Mouse (Mus musculus): ENCODE measurements around the gene Ddit4l. TPM values are rescaled to one million over a fixed set of nuclear protein-coding genes. Genes with fewer than 3 reads are reported as not detected.
"Not testable (repeated sequence)": the region's sequence is repeated elsewhere in the genome, so short reads cannot be mapped to it uniquely, and the experiment has no call there.

Gene Ddit4l
- polyA plus RNA-seq (2015; fragmentation: Nextera tagmentation; extraction: Ambion mirVana), result 0.66 and 1.4 TPM in 2 replicates

DNA sequence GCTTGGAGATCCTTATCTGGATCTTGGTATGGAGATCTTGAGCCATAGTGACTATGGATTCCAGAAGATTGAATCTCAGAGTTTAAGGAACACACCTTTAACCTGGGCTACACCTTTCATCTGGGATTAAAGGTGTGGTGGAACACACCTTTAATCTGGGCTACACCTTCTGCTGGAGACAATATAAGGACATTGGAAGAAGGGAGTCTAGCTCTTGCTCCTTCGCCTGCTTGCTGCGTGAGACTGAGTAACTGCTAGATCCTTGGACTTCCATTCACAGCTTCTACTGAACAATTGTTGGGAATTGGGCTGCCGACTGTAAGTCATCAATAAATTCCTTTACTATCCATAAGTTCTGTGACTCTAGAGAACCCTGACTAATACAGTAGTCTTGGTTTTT, at the start of gene Ddit4l:
TSS of gene Ddit4l (plus strand) at position 301 of the 400 bp plus-strand sequence.
- H3K27ac ChIP-seq (replicated peaks); H3K4me3 ChIP-seq (replicated peaks); H3K9me3 ChIP-seq (replicated peaks); ATAC-seq (ENCODE audit: insufficient read depth); H3K4me2 ChIP-seq; H3K9ac ChIP-seq; H3K36me3 ChIP-seq (replicated peaks); H3K4me1 ChIP-seq (replicated peaks): not testable (repeated sequence)
- H3K27me3 ChIP-seq, result peaks cover 24% of the 10 kb centered on the region
- WGBS (ENCODE audit: insufficient replicate concordance), result 85% methylated on average over 3 of the region's 3 CpGs

DNA sequence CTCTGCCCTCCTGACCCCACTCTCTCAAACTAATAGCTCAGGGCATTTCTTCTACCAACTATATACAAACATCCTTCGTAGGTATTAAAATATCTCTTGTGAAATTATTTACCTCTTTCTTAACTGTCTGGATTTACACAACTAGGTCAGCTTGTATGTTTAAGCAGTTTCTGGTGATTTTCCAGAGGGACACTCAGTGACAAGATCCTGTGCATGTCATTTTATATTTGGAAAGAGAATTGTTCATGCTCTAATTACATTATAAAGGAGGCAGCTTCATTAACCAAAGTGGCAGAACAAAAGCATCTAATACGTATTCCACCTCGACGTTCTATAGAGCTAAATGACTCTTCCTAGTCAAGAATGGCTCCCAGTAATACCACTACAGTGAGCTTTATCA, 45.3 kb upstream of the Ddit4l start:
- no peaks in the 10 kb centered on the region for H3K36me3 ChIP-seq (replicated peaks)
- H3K4me3 ChIP-seq (replicated peaks), result no peak overlapping the region
- H3K9ac ChIP-seq, result no peak overlapping the region
- H3K4me1 ChIP-seq (replicated peaks), result no peaks in the 10 kb centered on the region
- WGBS (ENCODE audit: insufficient replicate concordance), result 65% methylated on average over 4 of the region's 4 CpGs
- H3K27me3 ChIP-seq, result no peaks in the 10 kb centered on the region
- no peaks in the 10 kb centered on the region for H3K9me3 ChIP-seq (replicated peaks)
- H3K27ac ChIP-seq (replicated peaks), result no peak overlapping the region
- no peak overlapping the region for H3K4me2 ChIP-seq
- no peak for ATAC-seq (ENCODE audit: insufficient read depth)

DNA sequence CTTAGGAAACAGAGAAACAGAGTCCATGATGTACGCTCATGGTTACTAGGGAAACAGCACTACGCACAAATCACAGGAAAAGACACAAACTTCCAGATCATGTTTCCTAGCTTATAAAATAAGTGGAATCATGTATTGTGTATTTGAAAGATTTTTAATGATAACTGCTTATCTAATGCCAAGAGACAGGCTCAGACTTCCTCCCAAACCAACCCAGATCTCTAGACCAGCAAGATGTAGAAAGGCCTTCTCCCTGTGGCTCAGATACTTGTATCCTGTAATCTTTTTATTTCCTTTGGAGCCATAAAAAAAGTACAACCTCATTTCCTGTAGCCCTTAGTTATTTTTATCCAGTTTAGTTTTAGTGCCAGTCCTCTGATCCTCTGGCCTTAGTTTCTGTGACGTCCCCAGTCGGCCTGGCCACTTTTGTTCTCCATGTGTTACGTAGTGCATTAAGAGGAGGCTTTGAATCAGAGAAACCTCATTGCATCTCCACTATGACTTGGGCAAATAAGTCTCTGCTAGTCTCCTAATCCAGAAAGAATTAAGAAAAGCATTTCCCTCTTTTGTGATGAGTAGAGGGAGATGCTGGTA, 34.9 kb upstream of the Ddit4l start:
- Histone ChIP-seq H3K27ac (replicated peaks) (no peak overlapping the region), H3K4me3 (replicated peaks) (no peak overlapping the region), H3K4me1 (replicated peaks) (no peaks in the 10 kb centered on the region), H3K27me3 (no peaks in the 10 kb centered on the region), H3K4me2 (no peak overlapping the region), H3K9ac (no peak overlapping the region), H3K9me3 (replicated peaks) (no peaks in the 10 kb centered on the region), H3K36me3 (replicated peaks) (no peaks in the 10 kb centered on the region)
- ATAC-seq (ENCODE audit: insufficient read depth), result no peak
- WGBS (ENCODE audit: insufficient replicate concordance), result 71% methylated on average over 5 of the region's 5 CpGs

DNA sequence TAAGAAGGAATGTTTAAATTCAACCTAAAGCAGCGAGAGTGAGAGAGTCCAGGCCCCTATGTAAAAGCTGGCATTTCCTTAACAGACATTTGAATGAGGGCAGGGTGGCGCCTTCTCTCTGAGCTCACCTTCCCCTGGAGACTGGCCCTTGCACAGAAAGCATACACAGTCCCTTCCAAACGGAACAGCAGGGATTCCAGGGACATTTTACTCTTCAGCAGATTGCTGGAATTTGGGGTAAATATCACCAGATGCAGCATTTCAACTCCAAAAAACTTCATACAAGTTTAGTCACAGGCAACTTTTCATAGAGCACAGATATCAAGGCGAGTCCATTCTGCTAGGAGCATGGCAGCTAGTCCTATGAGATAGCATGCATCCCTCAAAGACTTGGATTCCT, 31.6 kb upstream of the Ddit4l start:
- H3K9me3 ChIP-seq (replicated peaks), result no peaks in the 10 kb centered on the region
- no peaks in the 10 kb centered on the region for H3K36me3 ChIP-seq (replicated peaks)
- H3K4me3 ChIP-seq (replicated peaks), result no peak overlapping the region
- H3K4me2 ChIP-seq, result no peak overlapping the region
- H3K4me1 ChIP-seq (replicated peaks), result no peaks in the 10 kb centered on the region
- no peaks in the 10 kb centered on the region for H3K27me3 ChIP-seq
- no peak overlapping the region for H3K9ac ChIP-seq
- 47% methylated on average over 4 of the region's 4 CpGs for WGBS (ENCODE audit: insufficient replicate concordance)
- ATAC-seq (ENCODE audit: insufficient read depth), result no peak
- no peak overlapping the region for H3K27ac ChIP-seq (replicated peaks)

DNA sequence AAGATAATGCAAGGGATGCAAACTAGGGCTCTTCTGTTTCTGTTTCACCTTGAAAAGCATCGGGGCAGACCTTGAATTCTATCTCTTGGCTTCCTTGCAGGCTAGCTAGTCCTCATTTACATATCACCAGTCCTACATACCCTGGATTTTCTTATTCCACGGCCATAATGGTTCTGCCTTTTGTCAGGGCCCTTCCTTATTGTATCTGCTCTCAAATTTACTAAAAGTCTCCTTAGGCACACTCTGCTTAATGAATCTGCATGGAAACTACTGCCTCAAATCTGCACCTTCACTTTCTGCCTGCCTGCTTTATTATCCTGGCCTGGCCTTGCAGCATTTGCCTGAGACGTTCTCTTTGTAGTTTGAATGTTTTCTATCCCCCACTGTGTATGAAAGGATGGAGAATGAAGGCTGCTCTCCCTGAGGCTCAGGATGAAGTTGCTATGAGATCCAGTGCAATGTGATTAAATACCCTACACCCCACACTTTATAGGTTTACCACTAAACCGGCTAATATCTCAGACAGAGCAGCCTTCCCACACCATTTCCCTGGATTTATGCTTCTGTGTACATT, 27.0 kb upstream of the Ddit4l start:
- H3K4me1 ChIP-seq (replicated peaks), result no peaks in the 10 kb centered on the region

DNA sequence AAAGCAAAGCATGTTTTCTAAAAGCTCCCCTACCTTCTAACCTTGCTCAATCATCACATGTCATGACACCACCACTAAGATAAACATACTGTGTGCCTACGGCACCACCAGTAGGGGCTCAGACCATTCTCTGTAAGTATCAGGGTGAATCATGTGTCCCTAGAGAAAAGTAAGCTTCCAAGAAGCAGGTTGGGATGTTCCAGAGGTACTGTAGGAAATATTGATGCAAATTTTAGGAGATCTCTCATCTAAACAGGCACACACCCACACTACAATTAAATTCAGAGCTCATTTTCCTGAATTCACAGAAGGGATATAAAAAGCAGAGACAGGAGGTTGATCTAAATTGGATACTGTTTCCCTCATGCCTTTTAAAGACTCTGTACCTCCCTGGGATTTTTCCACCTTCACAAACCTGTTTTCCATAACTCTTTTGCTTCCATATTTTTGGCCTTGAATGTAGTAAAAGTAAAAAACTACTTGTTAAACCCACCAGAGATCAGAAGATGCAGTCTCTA, 12.4 kb upstream of the Ddit4l start:
- 59% methylated on average over 1 of the region's 1 CpGs for whole genome bisulfite sequencing (ENCODE audit: insufficient replicate concordance)
- Histone ChIP-seq H3K4me2 (no peak overlapping the region), H3K36me3 (replicated peaks) (no peaks in the 10 kb centered on the region), H3K27ac (replicated peaks) (no peak overlapping the region), H3K4me1 (replicated peaks) (no peaks in the 10 kb centered on the region), H3K9me3 (replicated peaks) (no peaks in the 10 kb centered on the region), H3K27me3 (no peaks in the 10 kb centered on the region), H3K4me3 (replicated peaks) (no peak overlapping the region), H3K9ac (no peak overlapping the region)
- ATAC-seq (ENCODE audit: insufficient read depth), result no peak

More for the DNA sequence above, 27.0 kb upstream of the Ddit4l start:
- no peaks in the 10 kb centered on the region for H3K9me3 ChIP-seq (replicated peaks)
- H3K4me3 ChIP-seq (replicated peaks), result no peak overlapping the region
- 43% methylated on average over 4 of the region's 4 CpGs for WGBS (ENCODE audit: insufficient replicate concordance)
- no peaks in the 10 kb centered on the region for H3K27me3 ChIP-seq
- H3K36me3 ChIP-seq (replicated peaks), result no peaks in the 10 kb centered on the region
- H3K27ac ChIP-seq (replicated peaks), result no peak overlapping the region
- ATAC-seq (ENCODE audit: insufficient read depth), result no peak
- H3K9ac ChIP-seq, result no peak overlapping the region
- no peak overlapping the region for H3K4me2 ChIP-seq

DNA sequence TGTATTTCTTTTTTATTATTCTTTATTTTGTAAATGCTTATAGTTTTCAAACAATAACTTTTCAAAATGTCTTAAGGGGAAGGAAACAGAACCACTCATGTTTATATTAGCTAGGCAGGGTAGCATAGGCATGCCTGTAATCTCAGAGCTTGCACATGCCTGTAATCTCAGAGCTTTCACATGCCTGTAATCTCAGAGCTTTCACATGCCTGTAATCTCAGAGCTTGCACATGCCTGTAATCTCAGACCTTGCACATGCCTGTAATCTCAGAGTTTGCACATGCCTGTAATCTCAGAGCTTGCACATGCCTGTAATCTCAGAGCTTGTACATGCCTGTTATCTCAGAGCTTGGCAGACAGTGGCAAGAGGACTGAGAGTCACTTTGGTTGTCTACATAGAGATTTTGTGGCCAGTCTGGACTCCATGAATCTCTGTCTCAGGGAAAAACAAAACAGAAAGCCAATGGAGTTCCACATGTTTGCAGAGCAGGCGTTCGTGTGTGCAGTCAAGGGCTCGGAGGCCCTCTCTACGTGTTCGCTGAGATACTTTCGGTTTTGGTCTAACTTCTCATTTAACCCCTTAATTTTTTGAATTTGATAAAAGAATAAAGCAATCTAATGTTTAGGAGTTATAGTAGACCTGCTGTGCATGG, 10.8 kb upstream of the Ddit4l start:
- H3K27ac ChIP-seq (replicated peaks), result no peak overlapping the region
- 78% methylated on average over 6 of the region's 6 CpGs for WGBS (ENCODE audit: insufficient replicate concordance)

DNA sequence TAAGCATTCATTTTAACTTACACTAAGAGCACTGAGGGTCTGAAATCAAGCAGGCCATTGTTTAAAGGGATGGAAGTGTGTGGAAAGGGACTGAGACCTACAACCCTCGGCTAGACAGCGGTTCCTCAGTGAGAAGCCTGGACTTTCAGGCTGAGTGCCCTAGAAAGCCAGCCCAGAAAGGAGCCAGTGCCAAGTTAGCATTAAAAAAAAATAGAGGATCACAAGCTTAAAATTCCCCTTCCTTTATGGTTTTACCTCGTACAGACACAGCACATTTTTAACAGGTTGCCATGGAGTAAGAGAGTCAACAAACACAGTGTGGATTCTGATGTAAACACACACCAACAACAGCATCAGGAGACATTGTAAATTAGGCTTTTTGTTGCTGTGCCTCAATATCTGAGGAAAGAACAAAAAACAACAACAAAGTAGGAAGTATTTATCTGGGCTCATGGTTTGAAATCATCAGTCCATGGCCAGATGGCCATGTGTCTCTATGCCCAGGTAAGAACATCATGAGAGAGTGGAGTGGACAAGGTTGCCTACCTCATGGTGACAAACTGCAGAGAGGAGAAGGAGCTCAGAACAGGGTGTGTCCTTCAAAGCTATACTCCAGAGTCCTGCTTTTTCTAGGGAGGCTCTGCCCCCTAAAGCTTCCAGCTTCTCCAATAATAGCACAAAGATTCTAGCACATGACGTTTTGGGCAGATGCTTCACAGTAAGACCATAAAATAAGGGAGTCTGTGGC, 10.1 kb upstream of the Ddit4l start:
- H3K27me3 ChIP-seq, result no peaks in the 10 kb centered on the region
- ATAC-seq (ENCODE audit: insufficient read depth), result no peak
- WGBS (ENCODE audit: insufficient replicate concordance), result 48% methylated on average over 4 of the region's 4 CpGs
- H3K4me1 ChIP-seq (replicated peaks), result no peaks in the 10 kb centered on the region
- no peak overlapping the region for H3K27ac ChIP-seq (replicated peaks)
- H3K36me3 ChIP-seq (replicated peaks), result no peaks in the 10 kb centered on the region
- no peak overlapping the region for H3K4me3 ChIP-seq (replicated peaks)
- H3K4me2 ChIP-seq, result no peak overlapping the region
- H3K9ac ChIP-seq, result no peak overlapping the region
- no peaks in the 10 kb centered on the region for H3K9me3 ChIP-seq (replicated peaks)

More for the DNA sequence above, 10.8 kb upstream of the Ddit4l start:
- Histone ChIP-seq H3K9me3 (replicated peaks) (no peaks in the 10 kb centered on the region), H3K36me3 (replicated peaks) (no peaks in the 10 kb centered on the region), H3K4me2 (no peak overlapping the region), H3K4me1 (replicated peaks) (no peaks in the 10 kb centered on the region), H3K9ac (no peak overlapping the region), H3K27me3 (no peaks in the 10 kb centered on the region), H3K4me3 (replicated peaks) (no peak overlapping the region)
- no peak for ATAC-seq (ENCODE audit: insufficient read depth)

DNA sequence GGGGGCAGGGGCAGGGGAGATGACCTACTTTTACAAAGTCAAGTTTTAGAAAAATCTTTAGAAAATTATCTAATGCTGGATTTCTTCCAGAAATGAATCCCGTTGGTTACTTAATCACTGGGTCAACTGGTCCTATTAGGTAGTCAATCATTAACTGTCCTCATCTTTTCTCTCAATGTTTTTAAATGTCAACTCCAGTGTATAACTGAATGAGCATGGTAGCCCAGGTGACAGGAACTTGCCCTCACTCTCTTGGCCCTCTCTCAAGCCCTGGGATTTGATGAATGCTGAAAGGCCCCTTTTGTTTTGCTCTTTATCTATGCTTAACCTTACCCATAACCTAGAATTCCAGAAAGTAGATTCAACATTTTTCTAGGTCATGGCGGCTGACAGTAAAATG, 9.4 kb upstream of the Ddit4l start:
- no peak for ATAC-seq (ENCODE audit: insufficient read depth)
- H3K36me3 ChIP-seq (replicated peaks), result no peaks in the 10 kb centered on the region
- no peak overlapping the region for H3K9ac ChIP-seq
- H3K4me3 ChIP-seq (replicated peaks), result no peak overlapping the region
- no peaks in the 10 kb centered on the region for H3K27me3 ChIP-seq
- H3K27ac ChIP-seq (replicated peaks), result no peak overlapping the region
- H3K4me1 ChIP-seq (replicated peaks), result no peaks in the 10 kb centered on the region
- no peak overlapping the region for H3K4me2 ChIP-seq
- 52% methylated on average over 2 of the region's 2 CpGs for WGBS (ENCODE audit: insufficient replicate concordance)
- no peaks in the 10 kb centered on the region for H3K9me3 ChIP-seq (replicated peaks)

DNA sequence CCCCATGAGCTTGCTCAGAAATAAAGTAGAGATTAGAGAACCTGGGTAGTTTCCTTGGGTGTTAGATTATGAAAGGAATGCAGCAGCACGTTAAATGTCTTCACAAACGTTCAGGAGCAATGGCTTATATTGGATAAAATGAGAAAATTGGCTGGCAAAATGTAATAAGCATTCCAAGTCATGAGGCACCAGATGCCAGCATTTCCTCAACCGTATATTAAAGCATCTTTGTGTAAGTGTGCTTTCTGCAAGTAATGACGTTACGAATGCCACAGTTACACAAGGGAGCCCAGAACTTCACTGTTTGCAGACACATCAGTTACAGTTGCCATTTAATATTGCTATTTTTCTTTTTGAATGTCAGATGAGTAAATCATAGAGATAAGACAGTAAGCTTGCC, 872 bp upstream of the Ddit4l start:
- no peak overlapping the region for H3K9ac ChIP-seq
- no peak overlapping the region for H3K27ac ChIP-seq (replicated peaks)
- no peaks in the 10 kb centered on the region for H3K9me3 ChIP-seq (replicated peaks)
- 69% methylated on average over 5 of the region's 5 CpGs for WGBS (ENCODE audit: insufficient replicate concordance)
- H3K4me1 ChIP-seq (replicated peaks), result no peaks in the 10 kb centered on the region
- H3K4me2 ChIP-seq, result no peak overlapping the region
- H3K27me3 ChIP-seq, result peaks cover 24% of the 10 kb centered on the region
- no peak overlapping the region for H3K4me3 ChIP-seq (replicated peaks)
- ATAC-seq (ENCODE audit: insufficient read depth), result no peak
- H3K36me3 ChIP-seq (replicated peaks), result no peaks in the 10 kb centered on the region

DNA sequence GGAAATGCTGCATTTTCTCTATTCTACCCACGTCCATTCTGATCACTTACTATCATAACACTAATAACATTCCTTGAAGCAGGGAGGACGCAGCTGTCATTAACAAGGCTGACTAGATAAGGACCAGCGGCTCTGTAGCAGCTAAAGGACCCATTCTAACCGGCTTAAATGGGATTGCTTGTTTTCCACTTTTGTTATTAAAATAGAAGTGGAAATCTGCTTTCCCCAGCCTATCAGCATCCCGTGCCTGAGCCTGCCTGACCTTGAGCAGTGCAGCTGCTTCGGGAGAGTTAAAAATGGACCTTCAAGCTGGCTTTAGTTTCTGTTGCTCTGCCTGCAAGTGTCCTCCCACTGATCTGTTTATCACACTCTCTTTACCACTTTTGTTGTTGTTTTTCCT, 679 bp downstream of the Ddit4l start:
- Histone ChIP-seq H3K4me2 (no peak overlapping the region), H3K36me3 (replicated peaks) (no peaks in the 10 kb centered on the region), H3K4me3 (replicated peaks) (no peak overlapping the region), H3K27ac (replicated peaks) (no peak overlapping the region), H3K4me1 (replicated peaks) (no peaks in the 10 kb centered on the region), H3K9ac (no peak overlapping the region), H3K9me3 (replicated peaks) (no peaks in the 10 kb centered on the region), H3K27me3 (peaks cover 24% of the 10 kb centered on the region)
- 38% methylated on average over 6 of the region's 6 CpGs for WGBS (ENCODE audit: insufficient replicate concordance)
- no peak for ATAC-seq (ENCODE audit: insufficient read depth)

Measured in liver, embryonic 15.5 days (tissue).